Mouse (Mus musculus) heart, embryonic 11.5 days (tissue): ENCODE data around the gene Kirrel3. TPM values are rescaled to one million over a fixed set of nuclear protein-coding genes. Genes with fewer than 3 reads are reported as not detected.

Source experiments
- ATAC-seq: fragments of 200-750 bp; cut with Nextera tagmentation; replicated peaks from 2 replicates; pipeline ENCODE4 v1.8.0; 2017; ENCODE audit warnings: moderate library complexity; ENCODE audit not compliant: insufficient number of reproducible peaks, low FRiP score, low TSS enrichment
- H3K27ac ChIP-seq: fragments of 300-500 bp; sonication (generic); 2 replicates; pipeline ENCODE4 v1.5.1; 2014; ENCODE audit warnings: mild to moderate bottlenecking, low read depth, low read length
- H3K27me3 ChIP-seq: fragments of 300-500 bp; sonication (generic); 2 replicates; pipeline ENCODE4 v1.6.1; 2014; ENCODE audit warnings: mild to moderate bottlenecking, low read length, mixed read lengths; ENCODE audit not compliant: control insufficient read depth, insufficient read depth
- H3K36me3 ChIP-seq: fragments of 300-500 bp; sonication (generic); 2 replicates; pipeline ENCODE4 v1.6.1; 2014; ENCODE audit warnings: mild to moderate bottlenecking, low read length, moderate library complexity, mixed read lengths; ENCODE audit not compliant: control insufficient read depth, insufficient read depth
- H3K4me1 ChIP-seq: fragments of 300-500 bp; sonication (generic); 2 replicates; pipeline ENCODE4 v1.6.1; 2014; ENCODE audit warnings: low read length; ENCODE audit not compliant: control insufficient read depth, insufficient read depth
- H3K4me2 ChIP-seq: fragments of 300-500 bp; sonication (generic); 2 replicates; pipeline ENCODE4 v1.6.1; 2014; ENCODE audit warnings: mild to moderate bottlenecking, moderate library complexity
- H3K4me3 ChIP-seq: fragments of 300-500 bp; sonication (generic); 2 replicates; pipeline ENCODE4 v1.5.1; 2014; ENCODE audit warnings: low read depth, low read length
- H3K9ac ChIP-seq: fragments of 300-500 bp; sonication (generic); 2 replicates; pipeline ENCODE4 v1.6.1; 2014; ENCODE audit warnings: mild to moderate bottlenecking, low read depth, low read length, moderate library complexity
- H3K9me3 ChIP-seq: fragments of 300-500 bp; sonication (generic); replicated peaks from 2 replicates; pipeline ENCODE4 v1.6.1; 2016; ENCODE audit warnings: low read length; ENCODE audit not compliant: control insufficient read depth
- WGBS: fragments of 180-500 bp; shearing (Covaris S2); extraction: QIAGEN DNeasy Blood & Tissue Kit; methylation state at CpG from one replicate; pipeline ENCODE4 v1.1.7; 2014; ENCODE audit not compliant: insufficient replicate concordance; 5-methylcytosine and 5-hydroxymethylcytosine counted together
- polyA plus RNA-seq: library from polyadenylated mRNA; unstranded; fragments of >200 nt; fragmentation: Nextera tagmentation; extraction: Ambion mirVana; gene quantifications from 2 replicates; pipeline ENCODE4 v1.2.1, GENCODE M21; 2014

The Kirrel3 gene
- 0.89 and 1.0 TPM in 2 replicates for polyA plus RNA-seq

GRCm38 (mm10) chr9:34485759-34486431 lies at the start of gene Kirrel3:
Kirrel3 (plus strand) TSS chr9:34485894.
- Histone ChIP-seq H3K9me3 (no peaks in the 10 kb centered on the region), H3K27ac (no peak within 1 kb of the TSS), H3K4me2 (peak within 1 kb of the TSS; percentile 81), H3K9ac (no peak within 1 kb of the TSS), H3K36me3 (no peaks in the 10 kb centered on the region), H3K4me1 (no peaks in the 10 kb centered on the region), H3K27me3 (peaks cover 51% of the 10 kb centered on the region), H3K4me3 (peak within 1 kb of the TSS; percentile 47)
- WGBS: under 1% methylated on average over 35 of the region's 35 CpGs
- 0 out of 2 replicates have a peak, but pooled peaks have one; percentile 26 for ATAC-seq

- Histone ChIP-seq H3K9ac (no peak overlapping the region), H3K27me3 (no peaks in the 10 kb centered on the region)
These were observed 45.0 kb upstream of the Kirrel3 start for GRCm38 (mm10) chr9:34440721-34441120.

GRCm38 (mm10) chr9:34443950-34444349 lies 41.7 kb upstream of the Kirrel3 start:
- H3K4me1 ChIP-seq: no peaks in the 10 kb centered on the region
- 66% methylated on average over 4 of the region's 4 CpGs for WGBS

More at GRCm38 (mm10) chr9:34440721-34441120, 45.0 kb upstream of the Kirrel3 start:
- ATAC-seq: no peak
- no peak overlapping the region for H3K4me2 ChIP-seq
- no peak overlapping the region for H3K4me3 ChIP-seq
- H3K4me1 ChIP-seq: no peaks in the 10 kb centered on the region
- no peaks in the 10 kb centered on the region for H3K36me3 ChIP-seq
- no peaks in the 10 kb centered on the region for H3K9me3 ChIP-seq
- H3K27ac ChIP-seq: no peak overlapping the region
- 83% methylated on average over 4 of the region's 4 CpGs for WGBS

GRCm38 (mm10) chr9:34446497-34447350 lies 39.0 kb upstream of the Kirrel3 start:
- Histone ChIP-seq H3K27ac (no peak overlapping the region), H3K36me3 (no peaks in the 10 kb centered on the region), H3K9ac (no peak overlapping the region), H3K4me2 (no peak overlapping the region), H3K27me3 (no peaks in the 10 kb centered on the region), H3K4me1 (no peaks in the 10 kb centered on the region), H3K9me3 (no peaks in the 10 kb centered on the region), H3K4me3 (no peak overlapping the region)
- WGBS: 77% methylated on average over 15 of the region's 15 CpGs
- no peak for ATAC-seq

More at GRCm38 (mm10) chr9:34443950-34444349, 41.7 kb upstream of the Kirrel3 start:
- Histone ChIP-seq H3K9me3 (no peaks in the 10 kb centered on the region), H3K36me3 (no peaks in the 10 kb centered on the region), H3K4me2 (no peak overlapping the region), H3K4me3 (no peak overlapping the region), H3K27me3 (no peaks in the 10 kb centered on the region), H3K27ac (no peak overlapping the region), H3K9ac (no peak overlapping the region)
- ATAC-seq: no peak

GRCm38 (mm10) chr9:34447736-34448135 lies 38.0 kb upstream of the Kirrel3 start:
- no peaks in the 10 kb centered on the region for H3K36me3 ChIP-seq
- no peaks in the 10 kb centered on the region for H3K9me3 ChIP-seq
- H3K27ac ChIP-seq: no peak overlapping the region
- WGBS: 65% methylated on average over 2 of the region's 2 CpGs
- no peaks in the 10 kb centered on the region for H3K4me1 ChIP-seq
- H3K4me3 ChIP-seq: no peak overlapping the region
- no peaks in the 10 kb centered on the region for H3K27me3 ChIP-seq
- ATAC-seq: no peak
- no peak overlapping the region for H3K4me2 ChIP-seq
- H3K9ac ChIP-seq: no peak overlapping the region

- 82% methylated on average over 4 of the region's 4 CpGs for WGBS
- Histone ChIP-seq H3K27ac (no peak overlapping the region), H3K27me3 (no peaks in the 10 kb centered on the region), H3K4me2 (no peak overlapping the region), H3K9me3 (no peaks in the 10 kb centered on the region), H3K36me3 (no peaks in the 10 kb centered on the region), H3K4me1 (no peaks in the 10 kb centered on the region), H3K4me3 (no peak overlapping the region), H3K9ac (no peak overlapping the region)
- no peak for ATAC-seq
These were observed 37.2 kb upstream of the Kirrel3 start for GRCm38 (mm10) chr9:34448467-34448866.

GRCm38 (mm10) chr9:34458189-34458588 lies 27.5 kb upstream of the Kirrel3 start:
- Histone ChIP-seq H3K27ac (no peak overlapping the region), H3K27me3 (no peaks in the 10 kb centered on the region), H3K4me3 (no peak overlapping the region), H3K9ac (no peak overlapping the region), H3K4me2 (no peak overlapping the region), H3K9me3 (no peaks in the 10 kb centered on the region), H3K36me3 (no peaks in the 10 kb centered on the region), H3K4me1 (no peaks in the 10 kb centered on the region)
- no peak for ATAC-seq
- 69% methylated on average over 5 of the region's 5 CpGs for WGBS

GRCm38 (mm10) chr9:34459968-34460367 lies 25.7 kb upstream of the Kirrel3 start:
- H3K4me1 ChIP-seq: no peaks in the 10 kb centered on the region
- H3K9ac ChIP-seq: no peak overlapping the region
- H3K4me2 ChIP-seq: no peak overlapping the region
- H3K27me3 ChIP-seq: no peaks in the 10 kb centered on the region
- H3K4me3 ChIP-seq: no peak overlapping the region
- ATAC-seq: no peak
- H3K9me3 ChIP-seq: no peaks in the 10 kb centered on the region
- H3K27ac ChIP-seq: no peak overlapping the region
- WGBS: 50% methylated on average over 5 of the region's 5 CpGs
- no peaks in the 10 kb centered on the region for H3K36me3 ChIP-seq
